Mouse (Mus musculus) kidney, postnatal 14 days (tissue): ENCODE data around the gene Cltc.

ENCODE experiments used
- DNase-seq: peaks from one replicate; pipeline ENCODE4 v3.0.0; 2022; ENCODE audit warnings: mixed read lengths

Cltc gene

GRCm38 (mm10) chr11:86644553-86644952 lies 112.8 kb downstream of the Cltc start:
- no peak for DNase-seq
